Mouse (Mus musculus) heart, adult 2 months (tissue): ENCODE results near the gene H1foo.

Experiments
- CTCF ChIP-seq: fragments of 200-600 bp; IDR thresholded peaks from 2 replicates; pipeline ENCODE4 v1.8.1; 2022; ENCODE audit warnings: antibody characterized with exemption, mild to moderate bottlenecking, moderate library complexity
- POLR2A ChIP-seq: fragments of 200-500 bp; IDR thresholded peaks from 2 replicates; pipeline ENCODE4 v1.6.1; 2011; ENCODE audit warnings: mild to moderate bottlenecking, low read depth, low read length, control low read depth; ENCODE audit not compliant: insufficient read depth

DNA sequence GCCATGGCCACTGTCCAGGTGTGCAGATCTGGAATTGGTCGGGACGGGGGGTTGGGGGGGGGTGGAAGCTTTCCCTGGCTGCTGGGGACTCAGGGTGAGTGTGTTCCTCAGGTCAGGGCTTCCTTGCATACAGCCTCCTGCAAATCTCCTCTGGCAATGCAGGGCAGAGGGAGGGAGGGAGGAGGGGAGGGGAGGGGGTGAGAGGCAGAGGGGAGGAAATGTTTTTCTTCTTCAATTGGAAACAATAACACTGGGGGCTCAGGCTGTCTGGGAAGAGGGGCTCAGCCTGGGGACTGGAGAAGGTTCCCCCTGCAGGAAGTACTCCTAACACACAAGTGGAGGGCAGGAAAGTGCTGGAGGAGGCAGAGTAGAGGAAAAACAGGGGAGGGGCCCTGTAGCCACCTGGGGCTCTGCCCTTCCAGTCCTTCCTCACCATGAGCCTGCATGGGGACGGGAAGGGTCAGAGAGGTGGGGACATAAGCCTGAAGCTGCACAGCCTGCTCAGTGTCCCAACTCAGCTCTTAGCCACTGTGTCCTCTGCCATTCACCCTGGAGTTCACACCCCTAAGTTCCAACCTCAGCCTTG, 53.1 kb downstream of the H1foo start:
- TF ChIP-seq POLR2A (no peak), CTCF (0 out of 2 replicates have a peak, but pooled peaks have one; percentile 6)
